Mouse (Mus musculus) forebrain, embryonic 15.5 days (tissue): Measurements from ENCODE around the gene Metrn. TPM values are rescaled to one million over a fixed set of nuclear protein-coding genes. Genes with fewer than 3 reads are reported as not detected.

ENCODE experiments used
- ATAC-seq: fragments of 200-750 bp; cut with Nextera tagmentation; replicated peaks from 2 replicates; pipeline ENCODE4 v1.8.0; 2017; ENCODE audit warnings: mild to moderate bottlenecking, moderate TSS enrichment, moderate library complexity
- H3K27ac ChIP-seq: fragments of 300-500 bp; sonication (generic); replicated peaks from 2 replicates; pipeline ENCODE4 v1.5.1; 2015; ENCODE audit warnings: mild to moderate bottlenecking, inconsistent platforms
- H3K27me3 ChIP-seq: fragments of 300-500 bp; sonication (generic); 2 replicates; pipeline ENCODE4 v1.6.1; 2015; ENCODE audit warnings: inconsistent platforms
- H3K36me3 ChIP-seq: fragments of 300-500 bp; sonication (generic); 2 replicates; pipeline ENCODE4 v1.6.1; 2015; ENCODE audit warnings: mild to moderate bottlenecking, inconsistent platforms
- H3K4me1 ChIP-seq: fragments of 300-500 bp; sonication (generic); 2 replicates; pipeline ENCODE4 v1.6.1; 2015; ENCODE audit warnings: inconsistent platforms
- H3K4me2 ChIP-seq: fragments of 300-500 bp; sonication (generic); replicated peaks from 2 replicates; pipeline ENCODE4 v1.6.1; 2015; ENCODE audit warnings: mild to moderate bottlenecking, inconsistent platforms
- H3K4me3 ChIP-seq: fragments of 300-500 bp; sonication (generic); 2 replicates; pipeline ENCODE4 v1.5.1; 2015; ENCODE audit warnings: mild to moderate bottlenecking, inconsistent platforms
- H3K9ac ChIP-seq: fragments of 300-500 bp; sonication (generic); replicated peaks from 2 replicates; pipeline ENCODE4 v1.6.1; 2015; ENCODE audit warnings: mild to moderate bottlenecking, inconsistent platforms
- H3K9me3 ChIP-seq: fragments of 300-500 bp; sonication (generic); 2 replicates; pipeline ENCODE4 v1.6.1; 2016; ENCODE audit warnings: inconsistent platforms
- WGBS: fragments of 180-500 bp; shearing (Covaris S2); methylation state at CpG from one replicate; pipeline ENCODE4 v1.1.7; 2015; ENCODE audit warnings: mixed read lengths; 5-methylcytosine and 5-hydroxymethylcytosine counted together
- polyA plus RNA-seq: library from polyadenylated mRNA; unstranded; fragments of >200 nt; fragmentation: Nextera tagmentation; extraction: Ambion mirVana; gene quantifications from 2 replicates; pipeline ENCODE4 v1.2.1, GENCODE M21; 2015

Metrn gene
- polyA plus RNA-seq, 1 experiment from 2014 or later = 37.3 TPM

- no peaks in the 10 kb centered on the region for H3K9me3 ChIP-seq
- H3K36me3 ChIP-seq = peaks cover 30% of the 10 kb centered on the region
- peaks cover 59% of the 10 kb centered on the region for H3K4me1 ChIP-seq
- H3K27me3 ChIP-seq = no peaks in the 10 kb centered on the region
- 21% methylated on average over 23 of the region's 23 CpGs for WGBS
- peak overlapping the region; percentile 75 for H3K9ac ChIP-seq
- peak overlapping the region; percentile 81 for H3K4me2 ChIP-seq
- peak overlapping the region; percentile 80 for H3K27ac ChIP-seq
- peak overlapping the region; percentile 51 for H3K4me3 ChIP-seq
- no peak for ATAC-seq
These were observed 39.6 kb upstream of the Metrn start for GRCm38 (mm10) chr17:25836397-25837075.

GRCm38 (mm10) chr17:25835816-25836215, 38.9 kb upstream of the Metrn start:
- Histone ChIP-seq H3K36me3 (peaks cover 30% of the 10 kb centered on the region), H3K4me2 (peak overlapping the region; percentile 81), H3K4me1 (peaks cover 67% of the 10 kb centered on the region), H3K27ac (peak overlapping the region; percentile 80; the same call in 1 of the 2 replicates), H3K9me3 (no peaks in the 10 kb centered on the region), H3K27me3 (no peaks in the 10 kb centered on the region), H3K4me3 (peak overlapping the region; percentile 51; the same call in 1 of the 2 replicates), H3K9ac (no peak overlapping the region)
- ATAC-seq = no peak
- WGBS = 94% methylated on average over 16 of the region's 16 CpGs

GRCm38 (mm10) chr17:25835301-25835700, 38.4 kb upstream of the Metrn start:
- Histone ChIP-seq H3K9ac (no peak overlapping the region), H3K4me3 (peak overlapping the region; percentile 55; the same call in 1 of the 2 replicates), H3K9me3 (no peaks in the 10 kb centered on the region), H3K4me2 (no peak overlapping the region), H3K4me1 (peaks cover 72% of the 10 kb centered on the region), H3K27me3 (no peaks in the 10 kb centered on the region), H3K36me3 (peaks cover 30% of the 10 kb centered on the region), H3K27ac (no peak overlapping the region)
- ATAC-seq = no peak
- WGBS = 95% methylated on average over 7 of the region's 7 CpGs

GRCm38 (mm10) chr17:25834595-25835222, 37.8 kb upstream of the Metrn start:
- Histone ChIP-seq H3K9me3 (no peaks in the 10 kb centered on the region), H3K36me3 (peaks cover 31% of the 10 kb centered on the region), H3K27me3 (no peaks in the 10 kb centered on the region), H3K4me1 (peaks cover 78% of the 10 kb centered on the region), H3K9ac (peak overlapping the region; percentile 68; the same call in 1 of the 2 replicates), H3K27ac (no peak overlapping the region), H3K4me3 (peak overlapping the region; percentile 55), H3K4me2 (peak overlapping the region; percentile 87)
- 88% methylated on average over 12 of the region's 12 CpGs for WGBS
- no peak for ATAC-seq

- H3K4me1 ChIP-seq = peaks cover 81% of the 10 kb centered on the region
- no peak for ATAC-seq
These were observed 37.1 kb upstream of the Metrn start for GRCm38 (mm10) chr17:25833961-25834594.

GRCm38 (mm10) chr17:25833291-25833663, 36.3 kb upstream of the Metrn start, which contains the start of gene Stub1:
Gene Stub1 (minus strand): TSS chr17:25833404.
- peaks cover 84% of the 10 kb centered on the region for H3K4me1 ChIP-seq
- peak within 1 kb of the TSS; percentile 68 for H3K9ac ChIP-seq
- H3K4me2 ChIP-seq = peak within 1 kb of the TSS; percentile 87
- ATAC-seq = no peak; the same call in 1 of the 2 replicates
- peak within 1 kb of the TSS; percentile 55 for H3K4me3 ChIP-seq
- peaks cover 20% of the 10 kb centered on the region for H3K36me3 ChIP-seq
- under 1% methylated on average over 24 of the region's 24 CpGs for WGBS
- peak within 1 kb of the TSS; percentile 93 for H3K27ac ChIP-seq
- no peaks in the 10 kb centered on the region for H3K9me3 ChIP-seq
- no peaks in the 10 kb centered on the region for H3K27me3 ChIP-seq

More at GRCm38 (mm10) chr17:25833961-25834594, 37.1 kb upstream of the Metrn start:
- Histone ChIP-seq H3K27me3 (no peaks in the 10 kb centered on the region), H3K27ac (peak overlapping the region; percentile 93), H3K4me2 (peak overlapping the region; percentile 87), H3K9ac (peak overlapping the region; percentile 68), H3K4me3 (peak overlapping the region; percentile 55), H3K36me3 (peaks cover 25% of the 10 kb centered on the region), H3K9me3 (no peaks in the 10 kb centered on the region)
- WGBS = 53% methylated on average over 6 of the region's 6 CpGs

- peak overlapping the region; percentile 68 for H3K9ac ChIP-seq
- peak overlapping the region; percentile 87 for H3K4me2 ChIP-seq
- peaks cover 22% of the 10 kb centered on the region for H3K36me3 ChIP-seq
- H3K4me1 ChIP-seq = peaks cover 84% of the 10 kb centered on the region
- no peaks in the 10 kb centered on the region for H3K27me3 ChIP-seq
- 0% methylated on average over 75 of the region's 77 CpGs for WGBS
- ATAC-seq = peak; percentile 90
- peak overlapping the region; percentile 93 for H3K27ac ChIP-seq
- no peaks in the 10 kb centered on the region for H3K9me3 ChIP-seq
- peak overlapping the region; percentile 55 for H3K4me3 ChIP-seq
These were observed 35.7 kb upstream of the Metrn start for GRCm38 (mm10) chr17:25832436-25833290.

- 59% methylated on average over 21 of the region's 21 CpGs for WGBS
- Histone ChIP-seq H3K9me3 (no peaks in the 10 kb centered on the region), H3K9ac (peak overlapping the region; percentile 68), H3K27ac (peak overlapping the region; percentile 93), H3K4me2 (peak overlapping the region; percentile 87), H3K4me1 (peaks cover 83% of the 10 kb centered on the region), H3K27me3 (no peaks in the 10 kb centered on the region), H3K36me3 (peaks cover 27% of the 10 kb centered on the region), H3K4me3 (peak overlapping the region; percentile 55)
- no peak for ATAC-seq
These were observed 34.7 kb upstream of the Metrn start for GRCm38 (mm10) chr17:25831451-25832281.

GRCm38 (mm10) chr17:25830806-25831431, 34.0 kb upstream of the Metrn start:
- peak overlapping the region; percentile 55 for H3K4me3 ChIP-seq
- H3K4me1 ChIP-seq = peaks cover 81% of the 10 kb centered on the region
- ATAC-seq = no peak
- 85% methylated on average over 14 of the region's 14 CpGs for WGBS
- H3K9ac ChIP-seq = 0 out of 2 replicates have a peak overlapping the region, but pooled peaks have one; percentile 68
- H3K9me3 ChIP-seq = no peaks in the 10 kb centered on the region
- H3K36me3 ChIP-seq = peaks cover 32% of the 10 kb centered on the region
- H3K4me2 ChIP-seq = peak overlapping the region; percentile 87
- no peak overlapping the region for H3K27ac ChIP-seq
- H3K27me3 ChIP-seq = no peaks in the 10 kb centered on the region

- Histone ChIP-seq H3K27me3 (no peaks in the 10 kb centered on the region), H3K9ac (no peak overlapping the region), H3K4me1 (peaks cover 79% of the 10 kb centered on the region), H3K36me3 (peaks cover 32% of the 10 kb centered on the region), H3K9me3 (no peaks in the 10 kb centered on the region), H3K4me3 (peak overlapping the region; percentile 60), H3K27ac (no peak overlapping the region), H3K4me2 (peak overlapping the region; percentile 79)
- 83% methylated on average over 4 of the region's 4 CpGs for WGBS
- ATAC-seq = no peak
These were observed 33.3 kb upstream of the Metrn start for GRCm38 (mm10) chr17:25830200-25830753.
